In genomic region chr2:32731911-32732310, GRCm38 (mm10) we compare ENCODE assay signal across 10 mouse cellular contexts. TPM values are rescaled to one million over a fixed set of nuclear protein-coding genes. Genes with fewer than 3 reads are reported as not detected.
DNase-seq lines count a peak whose midpoint lies in the region; ATAC-seq and TF ChIP-seq lines count a peak whose summit lies in the region.
"Had no signal": no experiment of that assay in that cellular context is flagged by ENCODE, and none has a peak within 500 bp of the region (broad histone marks: within the 10 kb centered on the region; RNA-seq: fewer than 3 reads in every experiment).

No protein-coding gene starts in this region.

- peak overlapping the region; percentile 81 for H3K27ac ChIP-seq in kidney, embryonic 16.5 days (ENCODE audit: low read length)
- H3K27ac ChIP-seq in embryonic facial prominence, embryonic 12.5 days, result peak overlapping the region; percentile 81
- H3K27ac ChIP-seq in heart, embryonic 13.5 days (replicated peaks), result peak overlapping the region; percentile 83
- peak overlapping the region; percentile 33; the same call in 1 of the 2 replicates for H3K27ac ChIP-seq in limb, embryonic 14.5 days (replicated peaks; ENCODE audit: low read depth, low read length)
- H3K27ac ChIP-seq: neural tube, embryonic 12.5 days had no signal

- no peak for TF ChIP-seq POLR2A in limb, embryonic 14.5 days (IDR thresholded peaks at IDR 0.05; ENCODE audit: borderline replicate concordance, extremely low read depth, insufficient read depth, insufficient read length)

- no peaks in the 10 kb centered on the region for H3K9me3 ChIP-seq in kidney, embryonic 16.5 days (ENCODE audit: low read length)
- H3K9me3 ChIP-seq in embryonic facial prominence, embryonic 12.5 days, result no peaks in the 10 kb centered on the region
- H3K9me3 ChIP-seq in heart, embryonic 13.5 days, result no peaks in the 10 kb centered on the region
- no peaks in the 10 kb centered on the region for H3K9me3 ChIP-seq in limb, embryonic 14.5 days (ENCODE audit: control insufficient read depth, low read length)
- H3K9me3 ChIP-seq: neural tube, embryonic 12.5 days had no signal

- peak overlapping the region; percentile 1; the same call in 1 of the 2 replicates for H3K4me2 ChIP-seq in kidney, embryonic 16.5 days (replicated peaks; ENCODE audit: low read depth, low read length)
- no peak overlapping the region for H3K4me2 ChIP-seq in embryonic facial prominence, embryonic 12.5 days (replicated peaks)
- H3K4me2 ChIP-seq in heart, embryonic 13.5 days, result peak overlapping the region; percentile 73
- no peak overlapping the region for H3K4me2 ChIP-seq in limb, embryonic 14.5 days (replicated peaks; ENCODE audit: low read depth, low read length, severe bottlenecking)

- H3K36me3 ChIP-seq in kidney, embryonic 16.5 days (ENCODE audit: insufficient read depth, low read length), result no peaks in the 10 kb centered on the region
- H3K36me3 ChIP-seq in embryonic facial prominence, embryonic 12.5 days, result no peaks in the 10 kb centered on the region
- H3K36me3 ChIP-seq in heart, embryonic 13.5 days, result 0 out of 2 replicates have a peak, but pooled peaks cover 3% of the 10 kb centered on the region
- H3K36me3 ChIP-seq in limb, embryonic 14.5 days (ENCODE audit: control insufficient read depth, insufficient read depth, low read length), result no peaks in the 10 kb centered on the region
- H3K36me3 ChIP-seq: neural tube, embryonic 12.5 days had no signal

- 70% methylated on average over 4 of the region's 4 CpGs for WGBS in kidney, embryonic 16.5 days
- 51% methylated on average over 4 of the region's 4 CpGs for WGBS in embryonic facial prominence, embryonic 12.5 days
- 58% methylated on average over 4 of the region's 4 CpGs for WGBS in heart, embryonic 13.5 days
- 72% methylated on average over 4 of the region's 4 CpGs for WGBS in limb, embryonic 14.5 days

- no peaks in the 10 kb centered on the region for H3K27me3 ChIP-seq in kidney, embryonic 16.5 days (ENCODE audit: insufficient read depth, low read length)
- no peaks in the 10 kb centered on the region for H3K27me3 ChIP-seq in embryonic facial prominence, embryonic 12.5 days
- H3K27me3 ChIP-seq in heart, embryonic 13.5 days (replicated peaks), result no peaks in the 10 kb centered on the region; the same call in 1 of the 2 replicates
- no peaks in the 10 kb centered on the region for H3K27me3 ChIP-seq in limb, embryonic 14.5 days (ENCODE audit: control insufficient read depth, insufficient read depth, low read length)
- H3K27me3 ChIP-seq: neural tube, embryonic 12.5 days had no signal

- no peak overlapping the region for H3K9ac ChIP-seq in kidney, embryonic 16.5 days (replicated peaks; ENCODE audit: low read length)
- no peak overlapping the region for H3K9ac ChIP-seq in embryonic facial prominence, embryonic 12.5 days
- 0 out of 2 replicates have a peak overlapping the region, but pooled peaks have one; percentile 69 for H3K9ac ChIP-seq in heart, embryonic 13.5 days
- H3K9ac ChIP-seq in limb, embryonic 14.5 days (ENCODE audit: low read depth, low read length, severe bottlenecking), result peak overlapping the region; percentile 12; the same call in 1 of the 2 replicates
- H3K9ac ChIP-seq: neural tube, embryonic 12.5 days had no signal

- no peak for DNase-seq in kidney, postnatal 14 days
- no peak for DNase-seq in limb, embryonic 14.5 days (ENCODE audit: low spot score)
- no peak for DNase-seq in urinary bladder, postnatal 25 days (ENCODE audit: low spot score)
- no peak for DNase-seq in layer of hippocampus, postnatal 36 days

- H3K4me1 ChIP-seq in kidney, embryonic 16.5 days (ENCODE audit: insufficient read depth, low read length), result peaks cover 44% of the 10 kb centered on the region
- peaks cover 54% of the 10 kb centered on the region for H3K4me1 ChIP-seq in embryonic facial prominence, embryonic 12.5 days
- peaks cover 78% of the 10 kb centered on the region for H3K4me1 ChIP-seq in heart, embryonic 13.5 days
- peaks cover 39% of the 10 kb centered on the region for H3K4me1 ChIP-seq in limb, embryonic 14.5 days (ENCODE audit: control insufficient read depth, insufficient read depth, low read length)

- no peak for ATAC-seq in kidney, embryonic 16.5 days (ENCODE audit: low FRiP score, low TSS enrichment)
- ATAC-seq in embryonic facial prominence, embryonic 12.5 days (ENCODE audit: insufficient number of reproducible peaks, insufficient read depth, low FRiP score, low TSS enrichment), result no peak
- no peak for ATAC-seq in heart, embryonic 13.5 days (ENCODE audit: extremely low read depth, insufficient number of reproducible peaks, low FRiP score, low TSS enrichment)
- no peak for ATAC-seq in limb, embryonic 14.5 days (ENCODE audit: low FRiP score, low read depth)

- no peak overlapping the region; the same call in 1 of the 2 replicates for H3K4me3 ChIP-seq in kidney, embryonic 16.5 days (ENCODE audit: low read length)
- H3K4me3 ChIP-seq in embryonic facial prominence, embryonic 12.5 days, result no peak overlapping the region
- no peak overlapping the region for H3K4me3 ChIP-seq in heart, embryonic 13.5 days
- H3K4me3 ChIP-seq in limb, embryonic 14.5 days (replicated peaks; ENCODE audit: low read length), result no peak overlapping the region
- H3K4me3 ChIP-seq: neural tube, embryonic 12.5 days had no signal

RNA-seq across cellular contexts. Expression of gene 6330409D20Rik, which starts 8.9 kb away (rescaled TPM):
- polyA plus RNA-seq in kidney, embryonic 16.5 days (2015; fragmentation: Nextera tagmentation; extraction: Ambion mirVana), result 0.16 TPM in 1 of 2 replicates, not detected in the other
- polyA plus RNA-seq in embryonic facial prominence, embryonic 12.5 days (2016; fragmentation: Nextera tagmentation; extraction: Ambion mirVana), result 0.34 and 0.43 TPM in 2 replicates
- polyA plus RNA-seq in heart, embryonic 13.5 days (2015; fragmentation: Nextera tagmentation; extraction: Ambion mirVana), result 0.18 and 0.28 TPM in 2 replicates
- 0.14 and 0.15 TPM in 2 replicates for polyA plus RNA-seq in limb, embryonic 14.5 days (2012; rRNA removed)
- polyA plus RNA-seq in limb, embryonic 14.5 days (2014; fragmentation: Nextera tagmentation; extraction: Ambion mirVana), result not detected in 2 replicates
- 1 to 10 TPM; 1.2 to 1.3 TPM for total RNA-seq in layer of hippocampus, postnatal 36 days (2021)
- total RNA-seq: ES-E14 had no signal
- polyA plus RNA-seq: liver, embryonic 16.5 days had no signal

RNA-seq across cellular contexts. Expression of gene Sh2d3c, which starts 11.1 kb away (rescaled TPM):
- polyA plus RNA-seq in kidney, embryonic 16.5 days (2015; fragmentation: Nextera tagmentation; extraction: Ambion mirVana), result 41.5 and 44.2 TPM in 2 replicates
- 27.6 and 29.1 TPM in 2 replicates for polyA plus RNA-seq in embryonic facial prominence, embryonic 12.5 days (2016; fragmentation: Nextera tagmentation; extraction: Ambion mirVana)
- polyA plus RNA-seq in heart, embryonic 13.5 days (2015; fragmentation: Nextera tagmentation; extraction: Ambion mirVana), result 33.0 and 34.1 TPM in 2 replicates
- polyA plus RNA-seq in limb, embryonic 14.5 days (2012; rRNA removed), result 36.8 and 52.0 TPM in 2 replicates
- 18.5 and 20.3 TPM in 2 replicates for polyA plus RNA-seq in limb, embryonic 14.5 days (2014; fragmentation: Nextera tagmentation; extraction: Ambion mirVana)
- 10 to 100 TPM; 18.7 to 19.1 TPM for total RNA-seq in layer of hippocampus, postnatal 36 days (2021)

RNA-seq across cellular contexts. Expression of gene Cdk9, which starts 19.0 kb away (rescaled TPM):
- polyA plus RNA-seq in kidney, embryonic 16.5 days (2015; fragmentation: Nextera tagmentation; extraction: Ambion mirVana), result 113 and 115 TPM in 2 replicates
- polyA plus RNA-seq in embryonic facial prominence, embryonic 12.5 days (2016; fragmentation: Nextera tagmentation; extraction: Ambion mirVana), result 121 and 126 TPM in 2 replicates
- 60.0 and 63.2 TPM in 2 replicates for polyA plus RNA-seq in heart, embryonic 13.5 days (2015; fragmentation: Nextera tagmentation; extraction: Ambion mirVana)
- 211 and 240 TPM in 2 replicates for polyA plus RNA-seq in limb, embryonic 14.5 days (2012; rRNA removed)
- polyA plus RNA-seq in limb, embryonic 14.5 days (2014; fragmentation: Nextera tagmentation; extraction: Ambion mirVana), result 84.7 and 87.1 TPM in 2 replicates
- total RNA-seq in layer of hippocampus, postnatal 36 days (2021), result 100 to 1,000 TPM; 110 to 117 TPM

RNA-seq across cellular contexts. Expression of gene Tor2a, which starts 25.1 kb away (rescaled TPM):
- polyA plus RNA-seq in kidney, embryonic 16.5 days (2015; fragmentation: Nextera tagmentation; extraction: Ambion mirVana), result 79.3 and 82.9 TPM in 2 replicates
- 61.5 and 67.0 TPM in 2 replicates for polyA plus RNA-seq in embryonic facial prominence, embryonic 12.5 days (2016; fragmentation: Nextera tagmentation; extraction: Ambion mirVana)
- polyA plus RNA-seq in heart, embryonic 13.5 days (2015; fragmentation: Nextera tagmentation; extraction: Ambion mirVana), result 37.0 and 40.0 TPM in 2 replicates
- polyA plus RNA-seq in limb, embryonic 14.5 days (2012; rRNA removed), result 82.6 and 169 TPM in 2 replicates
- polyA plus RNA-seq in limb, embryonic 14.5 days (2014; fragmentation: Nextera tagmentation; extraction: Ambion mirVana), result 81.2 and 86.2 TPM in 2 replicates
- 10 to 100 TPM; 30.0 to 31.6 TPM for total RNA-seq in layer of hippocampus, postnatal 36 days (2021)

RNA-seq across cellular contexts. Expression of gene Fpgs, which starts 28.0 kb away (rescaled TPM):
- polyA plus RNA-seq in kidney, embryonic 16.5 days (2015; fragmentation: Nextera tagmentation; extraction: Ambion mirVana), result 42.3 and 45.1 TPM in 2 replicates
- 31.1 and 32.3 TPM in 2 replicates for polyA plus RNA-seq in embryonic facial prominence, embryonic 12.5 days (2016; fragmentation: Nextera tagmentation; extraction: Ambion mirVana)
- 19.0 and 21.3 TPM in 2 replicates for polyA plus RNA-seq in heart, embryonic 13.5 days (2015; fragmentation: Nextera tagmentation; extraction: Ambion mirVana)
- 75.7 and 101 TPM in 2 replicates for polyA plus RNA-seq in limb, embryonic 14.5 days (2012; rRNA removed)
- polyA plus RNA-seq in limb, embryonic 14.5 days (2014; fragmentation: Nextera tagmentation; extraction: Ambion mirVana), result 30.7 and 33.4 TPM in 2 replicates
- total RNA-seq in layer of hippocampus, postnatal 36 days (2021), result 10 to 100 TPM in 1 of 2 experiments, 1 to 10 TPM in 1; 9.3 to 11.0 TPM

Comparison
In these comparisons a context has a peak if more than half of its experiments do, and no peak if none do; other contexts are left out.
1. H3K27ac ChIP-seq: peak in every context shown above with its lines; median percentile 83 in heart, embryonic 13.5 days; 81 in kidney, embryonic 16.5 days; 81 in embryonic facial prominence, embryonic 12.5 days; 33 in limb, embryonic 14.5 days.
2. H3K4me2 ChIP-seq: peak in kidney, embryonic 16.5 days (single experiment) and heart, embryonic 13.5 days (single experiment); none in embryonic facial prominence, embryonic 12.5 days (single experiment) and limb, embryonic 14.5 days (single experiment).
3. H3K9ac ChIP-seq: peak in heart, embryonic 13.5 days (single experiment) and limb, embryonic 14.5 days (single experiment); none in kidney, embryonic 16.5 days (single experiment) and embryonic facial prominence, embryonic 12.5 days (single experiment).